Mouse (Mus musculus) left cerebral cortex, adult 2 months (tissue): Measurements from ENCODE around the gene Kcnj11. TPM values are rescaled to one million over a fixed set of nuclear protein-coding genes. Genes with fewer than 3 reads are reported as not detected.

Source experiments
- DNase-seq, 2 experiments: peaks; one replicate each; pipeline ENCODE4 v3.0.0; 2021 to 2022; ENCODE audit warnings: low spot score in 2 of 2, mixed read lengths in 1 of 2; ENCODE audit errors: extremely low spot score in 1 of 2
- H3K27ac ChIP-seq: fragments of 200-600 bp; 2 replicates; pipeline ENCODE4 v1.8.1; 2022
- H3K4me3 ChIP-seq: fragments of 200-600 bp; 2 replicates; pipeline ENCODE4 v1.8.1; 2022
- CTCF ChIP-seq: fragments of 200-600 bp; IDR thresholded peaks from 2 replicates; pipeline ENCODE4 v1.8.1; 2022; ENCODE audit warnings: antibody characterized with exemption, mild to moderate bottlenecking, moderate library complexity
- intact Hi-C: fragments of 180-260 bp; cut with DNase I; formaldehyde crosslinking; loops from one replicate; pipeline ENCODE4 v1.15.1; 2025
- total RNA-seq, 2 experiments: library from RNA; stranded (reverse); gene quantifications; 2 replicates each; pipeline ENCODE4 v1.2.3; 2021

Kcnj11 gene
- total RNA-seq, 2 experiments from 2014 or later, result 41.0 to 45.4 TPM

- H3K27ac ChIP-seq, result no peak overlapping the region
- intact Hi-C loops, result no loop called here
- TF ChIP-seq CTCF, result no peak
Measured at GRCm38 (mm10) chr7:46128196-46128595, 27.6 kb upstream of the Kcnj11 start.

DNA sequence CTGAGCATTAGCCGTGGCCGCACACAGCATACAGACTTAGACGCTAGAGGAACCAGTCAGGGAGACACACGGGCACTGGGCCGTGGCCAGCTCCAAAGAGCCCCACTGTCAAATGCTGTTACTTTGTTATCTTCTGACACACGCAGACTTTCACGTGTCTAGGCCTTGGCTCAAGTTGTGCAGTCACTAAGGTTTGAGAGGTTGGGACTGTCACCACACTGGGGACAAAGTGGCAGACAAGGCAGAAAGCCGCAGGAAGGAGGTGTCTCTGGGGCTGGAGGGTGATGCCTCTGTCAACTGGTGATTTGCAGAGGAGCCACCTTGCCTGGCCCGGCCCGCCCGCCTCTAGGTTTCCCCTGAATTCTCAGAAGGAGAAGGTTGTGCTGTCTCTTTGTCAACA is 24.8 kb upstream of the Kcnj11 start:
- DNase-seq, result no peak
- Histone ChIP-seq H3K4me3 (no peak overlapping the region), H3K27ac (no peak overlapping the region)
- TF ChIP-seq CTCF, result no peak
- intact Hi-C loops, result no loop called here

More at GRCm38 (mm10) chr7:46128196-46128595, 27.6 kb upstream of the Kcnj11 start:
- DNase-seq, result no peak
- H3K4me3 ChIP-seq, result no peak overlapping the region

DNA sequence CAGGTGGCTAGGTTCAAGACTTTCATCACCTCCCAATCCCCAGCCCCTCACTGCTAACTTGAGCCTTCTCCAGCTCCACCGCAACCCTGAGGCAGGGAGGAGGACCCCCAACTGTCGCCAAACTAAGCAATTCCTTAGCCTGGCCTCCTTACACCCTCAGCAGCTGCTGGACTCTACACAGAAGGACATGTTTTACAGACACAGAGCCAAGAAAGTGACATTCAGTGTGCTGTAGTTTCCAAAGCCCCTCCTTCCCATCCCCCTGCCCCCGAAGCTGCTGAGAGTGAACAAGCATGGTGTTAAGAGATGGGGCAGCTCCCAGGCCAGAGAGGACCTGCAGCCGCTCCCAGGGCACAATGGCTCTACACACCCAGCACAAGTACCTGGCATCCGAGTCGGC is 23.9 kb upstream of the Kcnj11 start:
- Histone ChIP-seq H3K4me3 (no peak overlapping the region), H3K27ac (no peak overlapping the region)
- no peak for TF ChIP-seq CTCF
- intact Hi-C loops, result no loop called here
- DNase-seq, result no peak

- intact Hi-C loops, result no loop called here
- no peak overlapping the region for H3K4me3 ChIP-seq
- H3K27ac ChIP-seq, result no peak overlapping the region
- TF ChIP-seq CTCF, result no peak
- DNase-seq, result no peak
Measured at GRCm38 (mm10) chr7:46122964-46123363, 22.4 kb upstream of the Kcnj11 start.

DNA sequence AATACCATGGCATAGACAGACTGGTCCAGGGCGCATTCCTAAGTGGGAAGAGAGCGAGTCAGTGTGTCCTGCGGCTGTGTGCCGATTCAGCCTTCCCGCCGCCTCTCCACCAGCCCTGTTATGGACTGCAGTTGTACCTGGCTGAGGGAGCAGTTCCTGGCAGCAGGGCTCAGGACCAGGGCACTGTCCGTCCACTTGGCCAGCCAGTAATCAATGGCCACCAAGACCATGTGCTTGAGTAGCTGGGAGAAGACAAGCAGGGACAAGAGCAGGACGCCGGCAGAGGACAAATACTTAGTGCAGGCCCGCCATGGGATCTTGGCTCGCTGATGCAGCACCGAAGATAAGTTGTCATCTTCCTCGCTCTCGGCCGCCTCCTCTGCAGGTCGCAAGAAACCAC is 16.5 kb upstream of the Kcnj11 start:
- no peak for TF ChIP-seq CTCF
- Histone ChIP-seq H3K4me3 (no peak overlapping the region), H3K27ac (no peak overlapping the region)
- intact Hi-C loops, result no loop called here
- DNase-seq, result no peak

DNA sequence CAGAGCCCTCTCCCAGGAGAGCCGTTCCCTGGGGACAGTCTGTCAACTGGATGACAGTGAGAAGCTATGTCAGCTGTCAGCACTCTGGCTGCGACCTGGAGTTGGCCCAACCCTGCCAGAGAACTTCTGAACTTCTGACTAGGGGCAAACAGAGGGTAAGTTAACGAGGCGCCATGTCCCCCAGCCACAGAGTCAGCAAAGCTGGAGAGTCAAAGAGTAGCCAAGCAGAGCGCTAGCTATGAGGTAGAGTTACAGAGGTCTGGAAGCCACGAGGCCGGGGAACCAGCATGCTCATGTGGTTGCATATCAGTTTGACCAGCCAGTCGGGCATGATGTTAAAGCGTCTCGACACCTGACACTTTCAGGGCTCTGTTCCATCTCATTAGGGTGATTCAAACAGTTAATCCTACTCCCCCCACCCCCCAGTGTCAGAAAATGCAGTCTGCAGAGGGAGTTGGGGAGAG is 15.6 kb upstream of the Kcnj11 start:
- Histone ChIP-seq H3K4me3 (no peak overlapping the region), H3K27ac (no peak overlapping the region)
- no peak for DNase-seq
- intact Hi-C loops, result no loop called here
- TF ChIP-seq CTCF, result no peak

DNA sequence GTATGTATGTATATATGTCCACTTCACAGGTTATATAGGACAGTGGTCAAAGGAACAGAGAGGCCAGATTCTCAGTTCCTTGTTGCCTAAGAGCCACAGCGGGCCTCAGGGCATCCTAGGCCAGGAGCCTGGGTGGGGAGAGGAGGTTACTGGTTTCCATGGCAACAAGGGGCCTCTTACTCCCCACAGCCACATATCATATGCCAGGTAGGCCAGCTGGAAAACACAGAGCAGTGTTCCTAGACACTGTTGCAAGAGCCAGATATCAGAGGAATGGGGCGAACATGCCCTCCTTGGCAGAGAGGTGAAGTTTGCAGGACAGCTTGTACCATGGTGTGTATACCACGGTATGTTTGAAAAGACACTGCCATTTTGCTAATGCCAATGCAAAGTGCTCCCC is 12.9 kb upstream of the Kcnj11 start:
- Histone ChIP-seq H3K27ac (no peak overlapping the region), H3K4me3 (no peak overlapping the region)
- TF ChIP-seq CTCF, result no peak
- intact Hi-C loops, result no loop called here
- no peak for DNase-seq

DNA sequence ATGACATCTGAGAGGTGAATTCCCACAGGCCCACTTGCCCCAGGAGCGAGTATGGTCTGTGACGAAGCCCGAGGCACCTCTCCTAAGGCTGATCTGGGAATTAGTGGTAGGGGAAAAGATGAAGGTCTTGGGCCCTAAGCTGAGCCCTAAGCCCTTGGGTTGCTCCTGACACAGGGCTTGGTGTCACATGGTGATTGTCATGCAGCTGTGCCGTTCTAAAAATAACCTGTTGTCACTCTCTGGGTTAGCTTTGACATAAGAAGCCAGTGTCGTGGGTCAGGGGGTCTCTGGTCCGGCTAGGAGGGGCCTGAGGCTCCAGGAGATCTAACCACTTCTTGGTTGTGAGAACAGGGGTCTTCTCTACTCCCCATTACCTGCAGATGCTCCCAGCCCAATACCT is 11.4 kb upstream of the Kcnj11 start:
- no peak overlapping the region for H3K27ac ChIP-seq
- no peak overlapping the region for H3K4me3 ChIP-seq
- no peak for TF ChIP-seq CTCF
- DNase-seq, result no peak
- intact Hi-C loops, result no loop called here

- H3K27ac ChIP-seq, result no peak overlapping the region
- H3K4me3 ChIP-seq, result no peak overlapping the region
- intact Hi-C loops, result no loop called here
- DNase-seq, result no peak
- no peak for TF ChIP-seq CTCF
Measured at GRCm38 (mm10) chr7:46111212-46111817, 10.8 kb upstream of the Kcnj11 start.

DNA sequence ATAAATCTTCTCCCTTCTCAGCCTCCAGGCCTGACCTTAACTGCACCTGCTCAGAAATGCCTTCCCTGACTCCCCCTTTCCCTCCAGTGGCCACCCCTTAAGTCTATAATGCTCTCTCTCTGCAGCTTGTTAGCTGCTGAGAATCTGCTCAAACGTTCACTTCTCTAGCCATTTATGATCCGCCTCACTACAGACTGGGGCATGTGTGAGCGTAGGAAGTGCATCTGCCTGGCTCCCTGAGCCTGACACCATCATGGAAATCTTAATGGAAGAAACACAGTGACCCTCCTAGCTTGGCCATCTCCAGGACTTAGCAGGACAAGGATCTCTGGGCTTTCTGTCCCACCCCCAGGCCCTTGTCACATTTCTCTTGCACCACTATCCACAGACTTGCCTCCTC is 9.5 kb upstream of the Kcnj11 start:
- no peak overlapping the region for H3K4me3 ChIP-seq
- H3K27ac ChIP-seq, result no peak overlapping the region
- no peak for DNase-seq
- intact Hi-C loops, result no loop called here
- no peak for TF ChIP-seq CTCF

DNA sequence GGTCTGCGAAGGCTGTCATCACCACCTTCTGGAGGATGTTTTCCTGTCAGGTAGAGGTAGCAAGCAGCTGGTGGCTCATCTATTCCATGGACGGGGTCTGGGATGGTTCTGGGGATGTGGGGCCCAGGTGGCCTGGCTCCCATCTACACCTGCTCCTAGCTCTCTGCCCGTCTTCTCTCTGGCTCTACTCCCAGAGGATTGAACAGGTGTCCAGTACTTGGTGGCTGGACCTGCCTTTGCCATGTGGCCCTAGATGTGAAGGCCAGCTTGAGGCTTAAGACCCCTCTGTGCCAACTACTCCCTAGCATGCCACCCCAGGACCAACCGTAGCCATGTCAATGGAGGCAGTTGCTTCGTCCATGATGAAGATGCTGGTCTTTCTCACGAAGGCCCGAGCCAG is 4.9 kb upstream of the Kcnj11 start:
- Histone ChIP-seq H3K4me3 (no peak overlapping the region), H3K27ac (no peak overlapping the region)
- no peak for DNase-seq
- no peak for TF ChIP-seq CTCF
- intact Hi-C loops, result no loop called here

- intact Hi-C loops, result no loop called here
- TF ChIP-seq CTCF, result no peak
- H3K27ac ChIP-seq, result no peak overlapping the region
- DNase-seq, result no peak
- H3K4me3 ChIP-seq, result no peak overlapping the region
Measured at GRCm38 (mm10) chr7:46104256-46104915, 3.8 kb upstream of the Kcnj11 start.

DNA sequence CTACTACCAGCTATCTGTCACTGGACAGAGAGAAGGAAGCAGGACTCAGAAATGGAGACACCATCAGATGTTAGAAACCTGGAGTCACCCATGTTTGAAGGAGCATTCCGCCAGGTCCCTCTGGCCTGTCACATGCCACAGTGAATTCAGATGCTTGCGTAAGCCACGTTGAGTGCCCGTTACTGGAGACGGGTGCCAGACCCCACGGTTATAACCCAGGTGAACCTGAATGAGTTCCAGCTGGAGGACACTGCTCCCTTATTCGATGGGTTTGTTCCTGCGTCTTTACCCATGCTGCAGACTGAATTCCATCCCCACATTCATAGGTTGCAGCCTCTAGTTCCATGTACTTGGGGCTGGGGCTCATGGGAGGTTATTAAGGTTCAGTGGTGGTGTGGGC is 3.2 kb upstream of the Kcnj11 start:
- intact Hi-C loops, result no loop called here
- Histone ChIP-seq H3K27ac (peak overlapping the region; percentile 88), H3K4me3 (no peak overlapping the region)
- no peak for TF ChIP-seq CTCF
- no peak for DNase-seq
